Mouse (Mus musculus) midbrain, embryonic 13.5 days (tissue): Measurements from ENCODE around the gene 1700003E16Rik. TPM values are rescaled to one million over a fixed set of nuclear protein-coding genes. Genes with fewer than 3 reads are reported as not detected.

Experiments used
- ATAC-seq: fragments of 200-750 bp; cut with Nextera tagmentation; 2 replicates; pipeline ENCODE4 v1.8.0; 2017; ENCODE audit warnings: mild to moderate bottlenecking, moderate TSS enrichment, moderate library complexity
- H3K27ac ChIP-seq: fragments of 300-500 bp; sonication (generic); 2 replicates; pipeline ENCODE4 v1.5.1; 2015; ENCODE audit warnings: inconsistent platforms, mild to moderate bottlenecking, moderate library complexity
- H3K27me3 ChIP-seq: fragments of 300-500 bp; sonication (generic); 2 replicates; pipeline ENCODE4 v1.6.1; 2015; ENCODE audit warnings: mild to moderate bottlenecking, inconsistent platforms
- H3K36me3 ChIP-seq: fragments of 300-500 bp; sonication (generic); 2 replicates; pipeline ENCODE4 v1.6.1; 2015; ENCODE audit warnings: mild to moderate bottlenecking, inconsistent platforms
- H3K4me1 ChIP-seq: fragments of 300-500 bp; sonication (generic); replicated peaks from 2 replicates; pipeline ENCODE4 v1.6.1; 2015; ENCODE audit warnings: inconsistent platforms
- H3K4me2 ChIP-seq: fragments of 300-500 bp; sonication (generic); replicated peaks from 2 replicates; pipeline ENCODE4 v1.6.1; 2015; ENCODE audit warnings: moderate library complexity, mild to moderate bottlenecking, inconsistent platforms
- H3K4me3 ChIP-seq: fragments of 300-500 bp; sonication (generic); replicated peaks from 2 replicates; pipeline ENCODE4 v1.5.1; 2015; ENCODE audit warnings: mild to moderate bottlenecking, inconsistent platforms
- H3K9ac ChIP-seq: fragments of 300-500 bp; sonication (generic); replicated peaks from 2 replicates; pipeline ENCODE4 v1.6.1; 2015; ENCODE audit warnings: mild to moderate bottlenecking, inconsistent platforms
- H3K9me3 ChIP-seq: fragments of 300-500 bp; sonication (generic); 2 replicates; pipeline ENCODE4 v1.6.1; 2016; ENCODE audit warnings: mild to moderate bottlenecking, inconsistent platforms
- whole genome bisulfite sequencing: fragments of 180-500 bp; shearing (Covaris S2); methylation state at CpG from one replicate; pipeline ENCODE4 v1.1.7; 2015; 5-methylcytosine and 5-hydroxymethylcytosine counted together
- polyA plus RNA-seq: library from polyadenylated mRNA; unstranded; fragments of >200 nt; fragmentation: Nextera tagmentation; extraction: Ambion mirVana; gene quantifications from 2 replicates; pipeline ENCODE4 v1.2.1, GENCODE M21; 2015

Gene 1700003E16Rik
- polyA plus RNA-seq, 1 experiment from 2014 or later = 3.3 TPM

DNA sequence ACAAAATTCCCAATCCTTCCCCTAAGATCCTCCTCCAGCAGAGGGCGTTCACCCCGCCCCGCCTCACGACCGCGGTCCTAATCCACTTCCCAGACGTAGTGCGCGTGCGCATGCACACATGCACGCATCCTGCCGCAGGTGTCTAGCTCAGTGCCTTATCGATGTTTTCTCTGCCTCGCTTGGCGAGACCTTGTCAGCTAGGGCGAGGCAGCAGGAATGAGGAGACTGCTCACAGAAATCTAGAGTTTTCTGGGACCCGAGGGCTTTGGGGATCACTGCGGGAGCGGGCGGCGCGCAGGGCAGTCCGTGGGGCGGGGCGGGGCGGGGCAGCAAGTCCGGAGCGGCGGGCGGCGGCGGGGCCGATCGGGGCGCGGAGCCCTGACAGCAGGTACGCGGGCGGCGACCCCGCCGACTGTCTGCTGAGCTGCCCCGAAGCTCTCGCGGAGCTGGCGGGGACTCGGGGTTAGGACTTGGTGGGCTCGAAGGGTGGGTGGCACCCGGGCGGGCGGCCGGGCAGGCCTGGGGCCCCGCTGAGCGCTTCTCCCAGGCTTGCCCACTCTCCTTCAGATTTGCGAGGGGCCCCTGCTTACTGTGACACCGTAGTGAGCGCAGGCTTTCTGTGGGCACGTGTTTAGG, 9.5 kb downstream of the 1700003E16Rik start, which contains the start of gene Dctn1:
Gene Dctn1 (plus strand): TSS at position 314 of the 636 bp plus-strand sequence.
- H3K4me3 ChIP-seq = peak within 1 kb of the TSS; percentile 83
- peaks cover 62% of the 10 kb centered on the region for H3K4me1 ChIP-seq
- ATAC-seq = peak; percentile 88
- peak within 1 kb of the TSS; percentile 79 for H3K4me2 ChIP-seq
- H3K9me3 ChIP-seq = no peaks in the 10 kb centered on the region
- H3K27me3 ChIP-seq = peaks cover 33% of the 10 kb centered on the region
- under 1% methylated on average over 55 of the region's 58 CpGs for WGBS
- H3K9ac ChIP-seq = peak within 1 kb of the TSS; percentile 92
- H3K36me3 ChIP-seq = 0 out of 2 replicates have a peak, but pooled peaks cover 3% of the 10 kb centered on the region
- peak within 1 kb of the TSS; percentile 89 for H3K27ac ChIP-seq

DNA sequence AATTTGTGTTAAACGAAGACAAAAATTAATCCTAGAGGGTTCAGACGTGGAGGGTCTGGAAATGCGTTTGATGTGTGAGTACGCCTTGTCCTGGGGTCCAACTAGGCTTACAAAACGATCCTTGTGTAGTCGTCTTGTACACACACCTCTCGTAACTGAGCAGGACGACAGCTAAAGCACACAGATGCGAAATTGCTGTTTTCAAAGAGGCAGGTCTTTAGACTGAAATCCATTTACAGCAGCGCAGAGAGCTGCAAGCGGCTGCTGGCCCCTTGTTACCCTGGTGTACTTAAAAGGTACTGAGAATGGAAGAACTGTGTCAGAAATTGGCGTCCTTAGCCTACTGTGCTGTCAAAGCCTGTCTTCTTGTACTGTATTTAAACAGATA, 10.0 kb downstream of the 1700003E16Rik start:
- ATAC-seq = no peak
- H3K4me1 ChIP-seq = peaks cover 67% of the 10 kb centered on the region
- 0% methylated on average over 12 of the region's 12 CpGs for WGBS

DNA sequence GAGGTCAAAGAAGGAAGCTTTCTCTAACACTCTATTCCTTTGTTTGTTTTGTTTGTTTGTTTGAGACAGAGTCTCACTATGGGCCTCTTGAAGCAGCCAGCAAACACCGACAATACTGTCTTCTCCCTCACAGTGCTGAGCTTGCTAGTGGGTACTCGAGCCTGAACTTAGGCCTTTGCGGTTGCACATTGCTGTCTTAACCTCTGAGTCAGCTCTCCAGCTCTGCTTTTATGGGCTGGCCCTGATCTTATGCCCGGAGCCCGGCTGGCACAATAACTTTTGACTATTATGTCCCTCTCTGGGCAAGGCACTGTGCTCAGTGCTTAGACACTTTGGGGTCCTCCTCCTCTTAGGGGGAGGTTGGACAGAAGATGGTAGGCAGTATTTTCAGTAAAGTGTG, 13.7 kb downstream of the 1700003E16Rik start:
- no peak overlapping the region for H3K4me2 ChIP-seq
- no peaks in the 10 kb centered on the region for H3K9me3 ChIP-seq
- ATAC-seq = no peak
- WGBS = 86% methylated on average over 5 of the region's 5 CpGs
- no peak overlapping the region for H3K4me3 ChIP-seq
- H3K27me3 ChIP-seq = no peaks in the 10 kb centered on the region
- H3K9ac ChIP-seq = no peak overlapping the region
- peaks cover 71% of the 10 kb centered on the region for H3K4me1 ChIP-seq
- 0 out of 2 replicates have a peak, but pooled peaks cover 3% of the 10 kb centered on the region for H3K36me3 ChIP-seq
- H3K27ac ChIP-seq = no peak overlapping the region

More for the DNA sequence above, 10.0 kb downstream of the 1700003E16Rik start:
- peak overlapping the region; percentile 79 for H3K4me2 ChIP-seq
- no peaks in the 10 kb centered on the region for H3K9me3 ChIP-seq
- H3K9ac ChIP-seq = peak overlapping the region; percentile 92
- peak overlapping the region; percentile 89 for H3K27ac ChIP-seq
- 0 out of 2 replicates have a peak, but pooled peaks cover 3% of the 10 kb centered on the region for H3K36me3 ChIP-seq
- H3K4me3 ChIP-seq = peak overlapping the region; percentile 83
- H3K27me3 ChIP-seq = peaks cover 28% of the 10 kb centered on the region

DNA sequence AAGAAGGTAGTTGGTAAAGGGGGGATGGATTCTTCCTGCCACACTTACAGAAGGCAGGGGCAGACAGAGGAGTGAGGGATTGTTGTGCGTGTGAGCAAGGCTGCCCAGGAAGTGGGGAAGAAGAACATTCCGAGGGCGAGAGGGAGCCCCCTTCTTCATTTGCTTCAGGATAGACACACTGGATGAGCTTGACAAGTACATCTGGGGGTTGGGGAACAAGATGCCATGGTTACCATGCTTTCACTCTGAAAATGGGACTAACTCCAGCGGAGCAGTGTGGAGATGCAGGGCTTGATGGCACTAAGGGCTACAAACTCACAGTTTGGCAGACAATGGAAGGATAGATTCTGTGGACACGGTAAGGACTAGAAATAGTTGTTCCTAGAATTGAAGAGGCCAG, 14.9 kb downstream of the 1700003E16Rik start:
- Histone ChIP-seq H3K36me3 (peaks cover 7% of the 10 kb centered on the region), H3K9ac (peak overlapping the region; percentile 62; the same call in 1 of the 2 replicates), H3K27me3 (no peaks in the 10 kb centered on the region), H3K4me2 (peak overlapping the region; percentile 50), H3K4me3 (0 out of 2 replicates have a peak overlapping the region, but pooled peaks have one; percentile 0), H3K27ac (0 out of 2 replicates have a peak overlapping the region, but pooled peaks have one; percentile 79), H3K9me3 (no peaks in the 10 kb centered on the region), H3K4me1 (peaks cover 67% of the 10 kb centered on the region)
- ATAC-seq = no peak
- 79% methylated on average over 5 of the region's 5 CpGs for WGBS

DNA sequence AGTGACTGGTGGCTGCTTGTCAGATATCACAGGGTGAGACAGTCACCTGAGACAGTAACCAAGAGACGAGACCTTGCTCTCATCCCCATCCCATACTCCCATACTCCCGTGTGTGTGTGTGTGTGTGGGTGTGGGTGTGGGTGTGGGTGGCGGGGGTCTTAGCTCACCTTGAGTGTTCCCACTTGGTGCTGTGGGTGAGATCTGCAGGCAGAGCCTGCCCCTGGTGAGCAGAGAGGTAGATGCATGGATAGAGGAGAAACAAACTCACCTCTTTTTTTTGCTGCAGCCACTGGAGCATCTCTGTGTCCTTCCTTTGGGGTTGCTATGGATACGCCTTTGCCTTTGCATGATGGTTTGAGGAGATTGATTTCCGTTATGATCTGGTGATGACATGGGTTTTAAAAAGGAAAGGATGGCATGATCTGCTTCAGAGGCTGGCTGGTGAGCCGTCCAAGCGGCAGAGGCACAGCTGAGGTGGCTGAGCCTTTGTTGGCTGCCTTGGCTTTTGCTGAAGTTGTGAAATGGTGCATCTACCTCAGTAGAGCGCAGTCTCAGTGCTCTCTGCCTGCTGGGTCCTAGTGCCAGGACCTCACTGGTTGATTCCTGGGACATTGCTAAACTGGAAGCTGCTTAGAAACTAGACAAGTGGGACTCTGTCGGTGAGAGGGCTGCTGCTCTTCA, 16.2 kb downstream of the 1700003E16Rik start:
- peak overlapping the region; percentile 62 for H3K9ac ChIP-seq
- H3K4me1 ChIP-seq = peaks cover 56% of the 10 kb centered on the region
- peak overlapping the region; percentile 79 for H3K27ac ChIP-seq
- no peaks in the 10 kb centered on the region for H3K27me3 ChIP-seq
- WGBS = 61% methylated on average over 9 of the region's 9 CpGs
- H3K36me3 ChIP-seq = peaks cover 9% of the 10 kb centered on the region
- H3K4me3 ChIP-seq = peak overlapping the region; percentile 37
- peak; percentile 76 for ATAC-seq
- H3K9me3 ChIP-seq = no peaks in the 10 kb centered on the region
- peak overlapping the region; percentile 50 for H3K4me2 ChIP-seq

DNA sequence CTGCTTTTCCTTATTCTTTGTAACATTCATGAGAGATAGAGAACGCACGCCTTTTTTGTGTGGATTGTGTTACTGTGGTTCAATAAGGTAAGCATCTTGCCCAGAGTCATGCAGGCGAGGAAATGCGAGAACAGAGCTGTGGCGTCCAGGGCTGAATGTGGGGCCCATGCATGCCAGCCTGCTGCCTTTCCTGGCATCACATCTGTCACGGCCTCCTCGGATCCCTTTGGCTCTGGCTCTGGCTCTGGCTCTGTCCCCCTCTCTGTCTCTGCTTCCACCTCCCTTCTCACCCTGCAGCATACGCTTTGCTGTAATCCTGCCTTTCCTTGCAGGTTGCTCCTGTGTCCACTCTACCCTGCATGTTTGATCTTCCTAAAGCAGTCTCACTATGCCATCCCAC, 19.8 kb downstream of the 1700003E16Rik start:
- no peak overlapping the region for H3K27ac ChIP-seq
- no peak for ATAC-seq
- no peak overlapping the region for H3K9ac ChIP-seq
- H3K4me1 ChIP-seq = peaks cover 45% of the 10 kb centered on the region
- no peak overlapping the region for H3K4me2 ChIP-seq
- no peaks in the 10 kb centered on the region for H3K27me3 ChIP-seq
- no peaks in the 10 kb centered on the region for H3K9me3 ChIP-seq
- H3K36me3 ChIP-seq = peaks cover 6% of the 10 kb centered on the region
- WGBS = 91% methylated on average over 8 of the region's 8 CpGs
- H3K4me3 ChIP-seq = no peak overlapping the region

DNA sequence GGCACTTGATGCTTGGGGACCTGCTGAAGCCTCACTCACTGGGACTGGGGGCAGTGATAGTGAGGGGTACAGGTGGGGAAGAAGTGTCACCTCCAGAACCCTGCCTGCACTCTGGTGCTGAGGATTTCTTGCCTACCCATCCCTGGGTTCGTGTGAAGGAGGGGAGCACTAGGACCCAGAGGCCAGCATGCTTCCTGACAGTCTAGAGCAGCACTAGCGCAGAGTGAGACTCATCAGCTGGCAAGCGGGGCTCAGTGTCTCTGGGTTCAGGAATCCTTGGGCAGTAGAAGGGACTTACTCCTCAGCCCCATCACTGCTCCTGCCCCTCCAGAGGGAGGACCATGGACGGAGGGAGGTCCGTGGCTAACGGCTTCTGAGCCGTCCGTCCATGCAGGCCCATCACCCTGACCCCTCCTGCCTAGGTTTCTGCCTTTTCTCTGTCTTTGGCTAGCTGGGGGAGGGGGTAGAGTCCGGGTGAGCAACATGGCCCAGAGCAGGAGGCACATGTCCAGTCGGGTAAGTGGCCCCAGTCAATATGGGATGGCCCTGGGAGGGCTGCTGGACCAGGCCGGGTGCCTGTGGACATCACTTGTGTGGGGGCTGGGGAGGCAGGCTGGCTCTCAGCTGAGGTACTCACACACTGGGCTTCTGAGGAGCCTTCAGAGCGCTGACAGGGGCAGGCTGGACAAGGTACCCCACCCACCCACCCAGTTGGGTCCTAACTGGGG, 23.4 kb downstream of the 1700003E16Rik start:
- H3K27ac ChIP-seq = peak overlapping the region; percentile 64
- no peaks in the 10 kb centered on the region for H3K27me3 ChIP-seq
- H3K4me3 ChIP-seq = peak overlapping the region; percentile 56
- H3K36me3 ChIP-seq = peaks cover 31% of the 10 kb centered on the region
- peak overlapping the region; percentile 77 for H3K4me2 ChIP-seq
- 7% methylated on average over 11 of the region's 12 CpGs for WGBS
- ATAC-seq = peak; percentile 87
- H3K9ac ChIP-seq = peak overlapping the region; percentile 86
- peaks cover 23% of the 10 kb centered on the region for H3K4me1 ChIP-seq
- H3K9me3 ChIP-seq = no peaks in the 10 kb centered on the region

DNA sequence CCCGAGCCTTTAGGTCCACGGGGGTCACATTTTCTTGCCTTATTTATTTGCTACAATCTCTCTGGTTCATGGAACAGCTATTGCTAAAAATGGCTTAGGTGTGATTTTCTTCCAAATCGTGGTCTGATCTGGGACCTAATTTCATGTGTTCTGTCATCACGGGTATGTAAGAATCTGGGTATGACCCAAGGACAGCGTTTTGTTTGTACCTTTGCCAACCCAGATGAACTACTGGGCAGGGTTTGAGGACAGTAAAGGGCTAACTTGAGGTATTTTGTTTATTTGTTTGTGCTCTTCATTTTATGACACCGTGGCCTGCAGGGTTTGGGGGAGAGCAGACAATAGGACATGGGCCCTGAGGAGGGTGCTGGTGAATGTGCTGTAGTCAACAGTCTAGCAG, 24.4 kb downstream of the 1700003E16Rik start:
- peaks cover 33% of the 10 kb centered on the region for H3K4me1 ChIP-seq
- H3K27me3 ChIP-seq = no peaks in the 10 kb centered on the region
- H3K4me2 ChIP-seq = peak overlapping the region; percentile 77
- H3K9ac ChIP-seq = peak overlapping the region; percentile 86; the same call in 1 of the 2 replicates
- H3K9me3 ChIP-seq = no peaks in the 10 kb centered on the region
- ATAC-seq = no peak
- 84% methylated on average over 6 of the region's 6 CpGs for WGBS
- H3K4me3 ChIP-seq = peak overlapping the region; percentile 56
- peaks cover 36% of the 10 kb centered on the region for H3K36me3 ChIP-seq
- H3K27ac ChIP-seq = no peak overlapping the region

DNA sequence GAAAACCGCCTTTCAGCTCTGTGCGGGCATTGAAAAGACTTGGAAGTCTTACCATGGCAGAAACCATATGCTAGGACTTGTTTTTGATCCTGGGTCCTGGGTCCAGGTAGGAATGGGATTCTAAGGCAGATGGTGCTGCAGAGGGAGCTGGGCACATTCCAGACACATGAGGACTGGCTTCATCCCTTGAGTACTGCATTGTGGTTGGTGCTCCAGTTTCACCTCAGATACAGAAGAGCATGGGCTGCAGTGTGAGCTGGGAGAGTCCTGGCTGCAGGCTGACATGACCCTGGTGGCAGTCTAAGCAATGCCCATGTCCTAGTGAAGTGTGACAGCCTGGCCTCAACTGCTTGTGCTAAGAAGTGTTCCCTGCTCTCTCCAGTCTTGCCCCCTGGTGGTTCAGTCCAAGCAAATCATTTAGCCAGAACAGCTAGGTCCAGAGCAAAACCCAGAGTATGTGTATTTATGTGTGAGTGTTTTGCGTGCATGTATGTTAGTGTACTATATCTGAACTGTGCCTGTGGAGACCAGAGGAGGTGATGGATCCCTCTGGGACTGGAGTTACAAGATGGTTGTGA, 28.7 kb downstream of the 1700003E16Rik start:
- WGBS = 94% methylated on average over 3 of the region's 3 CpGs
- Histone ChIP-seq H3K9ac (no peak overlapping the region; the same call in 1 of the 2 replicates), H3K4me1 (peaks cover 54% of the 10 kb centered on the region), H3K27me3 (no peaks in the 10 kb centered on the region), H3K4me2 (0 out of 2 replicates have a peak overlapping the region, but pooled peaks have one; percentile 76), H3K9me3 (no peaks in the 10 kb centered on the region), H3K36me3 (peaks cover 46% of the 10 kb centered on the region), H3K27ac (peak overlapping the region; percentile 94), H3K4me3 (no peak overlapping the region)
- ATAC-seq = no peak

DNA sequence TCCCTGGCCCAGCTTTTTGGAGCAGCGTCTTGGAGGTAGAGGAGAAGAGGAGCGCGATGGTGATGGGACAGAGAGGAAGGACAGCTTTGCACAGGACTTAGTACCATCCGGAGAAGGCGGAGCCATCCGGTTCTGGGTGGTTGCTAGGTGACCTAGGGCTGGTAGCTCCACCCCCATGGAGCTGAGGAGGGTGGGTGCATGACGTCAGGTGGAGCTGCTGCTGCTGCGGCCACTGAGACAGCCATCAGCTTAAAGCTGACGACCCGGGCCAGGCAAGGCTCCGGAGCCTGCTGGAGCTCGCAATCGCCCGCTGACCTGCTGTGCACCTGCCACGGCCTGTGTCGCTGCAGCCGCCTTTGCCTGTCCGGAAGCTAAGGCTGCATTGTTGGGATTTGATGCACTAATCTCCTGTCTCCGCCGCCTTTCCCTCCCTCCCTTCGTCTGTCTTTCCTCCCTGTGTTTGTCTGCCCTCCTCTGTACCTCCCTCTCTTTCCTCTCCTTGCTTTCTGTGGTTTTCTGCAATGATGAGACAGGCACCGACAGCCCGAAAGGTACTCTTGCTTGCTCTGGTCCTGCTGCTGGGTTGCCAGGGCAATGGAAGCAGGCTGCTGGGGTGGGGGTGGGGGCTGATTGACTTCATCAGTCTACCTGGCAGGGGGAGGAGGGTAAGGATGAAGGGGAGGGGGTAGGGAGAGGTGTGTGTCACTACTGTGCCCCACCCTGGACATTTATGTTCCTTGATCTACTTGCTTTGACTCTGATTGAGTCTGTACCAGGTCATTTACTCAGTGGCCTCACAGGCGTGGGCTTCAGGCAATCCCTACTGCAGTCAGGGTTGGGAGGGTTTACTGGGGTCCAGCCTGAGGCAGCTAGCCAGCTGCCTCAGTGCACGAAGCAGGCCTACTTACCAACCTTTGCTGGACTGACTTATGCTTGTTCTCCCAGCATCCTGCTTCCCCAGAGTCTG, 30.0 kb downstream of the 1700003E16Rik start:
- Histone ChIP-seq H3K9me3 (no peaks in the 10 kb centered on the region), H3K27me3 (no peaks in the 10 kb centered on the region), H3K4me1 (peaks cover 42% of the 10 kb centered on the region), H3K4me2 (peak overlapping the region; percentile 76), H3K9ac (peak overlapping the region; percentile 80), H3K4me3 (peak overlapping the region; percentile 59), H3K27ac (peak overlapping the region; percentile 94), H3K36me3 (peaks cover 58% of the 10 kb centered on the region)
- ATAC-seq = peak; percentile 96
- 3% methylated on average over 25 of the region's 25 CpGs for WGBS
